Mouse (Mus musculus) MEL (cell line): ENCODE results near the gene Prss28.

ENCODE experiments used
- CTCF ChIP-seq, 3 experiments: IDR thresholded peaks in 2 of 3; conservative IDR thresholded peaks in 1 of 3; 2 replicates each; pipeline ENCODE4 v1.5.1; 2011 to 2012; ENCODE audit warnings: low read length in 3 of 3, low read depth in 2 of 3, mild to moderate bottlenecking in 2 of 3, improper control_type of control experiment in 1 of 3, inconsistent platforms in 1 of 3, mixed read lengths in 1 of 3, moderate library complexity in 1 of 3; ENCODE audit not compliant: control insufficient read depth in 1 of 3, insufficient read depth in 1 of 3, poor library complexity in 1 of 3, severe bottlenecking in 1 of 3
- GATA1 ChIP-seq: IDR thresholded peaks from 2 replicates; pipeline ENCODE4 v1.6.1; 2011; ENCODE audit warnings: low read depth, low read length, improper control_type of control experiment
- MAX ChIP-seq: IDR thresholded peaks from 2 replicates; pipeline ENCODE4 v1.6.1; 2011; ENCODE audit warnings: low read length, improper control_type of control experiment
- MYC ChIP-seq: IDR thresholded peaks from 2 replicates; pipeline ENCODE4 v1.6.1; 2011; ENCODE audit warnings: low read depth, mild to moderate bottlenecking, low read length, improper control_type of control experiment, moderate library complexity
- NRF1 ChIP-seq: IDR thresholded peaks from 2 replicates; pipeline ENCODE4 v1.6.1; 2014; ENCODE audit warnings: low read depth, mild to moderate bottlenecking, inconsistent platforms, low read length, improper control_type of control experiment, moderate library complexity; ENCODE audit not compliant: poor library complexity, insufficient read depth, severe bottlenecking
- POLR2A ChIP-seq, 2 experiments: IDR thresholded peaks; 2 replicates each; pipeline ENCODE4 v1.6.1; 2011 to 2012; ENCODE audit warnings: low read length in 2 of 2, mild to moderate bottlenecking in 2 of 2, control low read depth in 1 of 2, improper control_type of control experiment in 1 of 2, low read depth in 1 of 2, moderate library complexity in 1 of 2; ENCODE audit not compliant: control insufficient read depth in 1 of 2, insufficient read depth in 1 of 2, poor library complexity in 1 of 2
- POLR2AphosphoS2 ChIP-seq: IDR thresholded peaks from 2 replicates; pipeline ENCODE4 v1.6.1; 2011; ENCODE audit warnings: low read length, improper control_type of control experiment
- TAL1 ChIP-seq: IDR thresholded peaks from 2 replicates; pipeline ENCODE4 v1.6.1; 2012; ENCODE audit warnings: mild to moderate bottlenecking, inconsistent platforms, low read length, moderate library complexity, mixed read lengths
- TCF12 ChIP-seq: IDR thresholded peaks from 2 replicates; pipeline ENCODE4 v1.6.1; 2014; ENCODE audit warnings: low read depth, mild to moderate bottlenecking, inconsistent platforms, low read length, improper control_type of control experiment, moderate library complexity

GRCm38 (mm10) chr17:25320819-25321218 lies 12.4 kb downstream of the Prss28 start:
- TF ChIP-seq CTCF (IDR thresholded peaks at IDR 0.05 in 2 of 3, conservative IDR thresholded peaks at IDR 0.05 in 1 of 3; ENCODE audit: control insufficient read depth in 1 of 3, insufficient read depth in 1 of 3, low read depth in 2 of 3, low read length in 3 of 3, poor library complexity in 1 of 3, severe bottlenecking in 1 of 3) (no peak), TAL1 (no peak), TCF12 (no peak), NRF1 (no peak), POLR2AphosphoS2 (no peak), POLR2A (IDR thresholded peaks at IDR 0.05; ENCODE audit: control insufficient read depth in 1 of 2, insufficient read depth in 1 of 2, low read depth in 1 of 2, low read length in 2 of 2, poor library complexity in 1 of 2) (no peak), GATA1 (no peak), MAX (no peak), MYC (no peak)
